Mouse (Mus musculus) heart, embryonic 14.5 days (tissue): ENCODE results near the gene Gli1. TPM values are rescaled to one million over a fixed set of nuclear protein-coding genes. Genes with fewer than 3 reads are reported as not detected.
"Not testable (repeated sequence)": the region's sequence is repeated elsewhere in the genome, so short reads cannot be mapped to it uniquely, and the experiment has no call there.

Source experiments
- ATAC-seq: fragments of 200-750 bp; cut with Nextera tagmentation; 2 replicates; pipeline ENCODE4 v1.8.0; 2017; ENCODE audit warnings: low read depth, moderate TSS enrichment; ENCODE audit not compliant: insufficient number of reproducible peaks, insufficient read depth, low FRiP score
- H3K27ac ChIP-seq, 2 experiments: fragments of 200-500 bp in 1 of 2; fragments of 300-500 bp in 1 of 2; sonication (generic) in 1 of 2; replicated peaks in 1 of 2; 2 replicates each; pipeline ENCODE4 v1.5.1; 2012 to 2014; ENCODE audit warnings: low read depth in 2 of 2, low read length in 2 of 2, control low read depth in 1 of 2, mild to moderate bottlenecking in 1 of 2, mixed read lengths in 1 of 2; ENCODE audit not compliant: control insufficient read depth in 1 of 2, insufficient read depth in 1 of 2
- H3K27me3 ChIP-seq: fragments of 300-500 bp; sonication (generic); 2 replicates; pipeline ENCODE4 v1.6.1; 2014; ENCODE audit warnings: mild to moderate bottlenecking, low read length, control low read depth; ENCODE audit not compliant: control insufficient read depth, insufficient read depth
- H3K36me3 ChIP-seq: fragments of 300-500 bp; sonication (generic); 2 replicates; pipeline ENCODE4 v1.6.1; 2014; ENCODE audit warnings: mild to moderate bottlenecking, control low read depth, low read length, mixed read lengths; ENCODE audit not compliant: control insufficient read depth, insufficient read depth
- H3K4me1 ChIP-seq, 2 experiments: fragments of 200-500 bp in 1 of 2; fragments of 300-500 bp in 1 of 2; sonication (generic) in 1 of 2; 2 replicates each; pipeline ENCODE4 v1.6.1; 2012 to 2014; ENCODE audit warnings: low read length in 2 of 2, control low read depth in 1 of 2, mixed read lengths in 1 of 2; ENCODE audit not compliant: control insufficient read depth in 2 of 2, insufficient read depth in 2 of 2
- H3K4me2 ChIP-seq: fragments of 300-500 bp; sonication (generic); 2 replicates; pipeline ENCODE4 v1.6.1; 2014; ENCODE audit warnings: mild to moderate bottlenecking, low read length
- H3K4me3 ChIP-seq, 2 experiments: fragments of 200-500 bp in 1 of 2; fragments of 300-500 bp in 1 of 2; sonication (generic) in 1 of 2; 2 replicates each; pipeline ENCODE4 v1.5.1; 2012 to 2014; ENCODE audit warnings: low read length in 2 of 2, mild to moderate bottlenecking in 2 of 2, control low read depth in 1 of 2, low read depth in 1 of 2, moderate library complexity in 1 of 2; ENCODE audit not compliant: control insufficient read depth in 1 of 2, insufficient read depth in 1 of 2
- H3K9ac ChIP-seq: fragments of 300-500 bp; sonication (generic); 2 replicates; pipeline ENCODE4 v1.6.1; 2014; ENCODE audit warnings: mild to moderate bottlenecking, low read length
- H3K9me3 ChIP-seq: fragments of 300-500 bp; sonication (generic); 2 replicates; pipeline ENCODE4 v1.6.1; 2016; ENCODE audit warnings: low read length, control low read depth; ENCODE audit not compliant: control insufficient read depth
- WGBS: fragments of 180-500 bp; shearing (Covaris S2); extraction: QIAGEN DNeasy Blood & Tissue Kit; methylation state at CpG from one replicate; pipeline ENCODE4 v1.1.7; 2014; 5-methylcytosine and 5-hydroxymethylcytosine counted together
- polyA plus RNA-seq: library from polyadenylated mRNA; unstranded; fragments of >200 nt; fragmentation: Nextera tagmentation; extraction: Ambion mirVana; gene quantifications from 2 replicates; pipeline ENCODE4 v1.2.1, GENCODE M21; 2014

Gene Gli1
- polyA plus RNA-seq, 1 experiment from 2014 or later: 0.36 TPM

- Histone ChIP-seq H3K4me3 (no peak overlapping the region), H3K9ac (no peak overlapping the region), H3K27ac (no peak overlapping the region), H3K4me2 (no peak overlapping the region), H3K27me3 (peaks cover 15% of the 10 kb centered on the region), H3K36me3 (no peaks in the 10 kb centered on the region), H3K9me3 (no peaks in the 10 kb centered on the region), H3K4me1 (no peaks in the 10 kb centered on the region)
- no peak; the same call in 1 of the 2 replicates for ATAC-seq
- WGBS: 78% methylated on average over 7 of the region's 7 CpGs
Measured at GRCm38 (mm10) chr10:127319969-127320368, 21.8 kb downstream of the Gli1 start.

DNA sequence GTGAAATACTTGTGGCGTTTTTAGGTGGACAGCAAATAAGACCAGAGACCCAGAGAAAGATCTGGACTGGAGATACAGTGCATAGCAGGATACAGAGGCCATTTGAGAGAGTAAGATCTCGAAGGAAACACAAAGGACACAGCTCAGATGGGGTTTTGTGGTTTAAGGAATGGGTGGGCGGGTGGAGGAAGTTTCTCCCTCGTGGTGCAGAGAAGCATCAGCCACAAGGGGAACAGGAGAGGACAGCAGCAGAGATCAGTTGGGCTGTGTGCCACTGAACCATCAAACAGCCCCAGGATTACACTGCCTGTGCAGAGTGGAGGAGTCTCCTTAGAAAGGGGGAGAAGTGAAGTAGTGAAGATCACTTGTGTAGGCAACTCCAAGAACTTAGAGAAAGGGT is 23.8 kb downstream of the Gli1 start:
- H3K4me2 ChIP-seq: no peak overlapping the region
- H3K27me3 ChIP-seq: no peaks in the 10 kb centered on the region; the same call in 1 of the 2 replicates
- no peak overlapping the region for H3K4me3 ChIP-seq
- H3K36me3 ChIP-seq: no peaks in the 10 kb centered on the region
- H3K9me3 ChIP-seq: no peaks in the 10 kb centered on the region
- no peaks in the 10 kb centered on the region for H3K4me1 ChIP-seq
- no peak overlapping the region for H3K27ac ChIP-seq
- WGBS: 38% methylated on average over 4 of the region's 4 CpGs
- ATAC-seq: no peak
- no peak overlapping the region for H3K9ac ChIP-seq

DNA sequence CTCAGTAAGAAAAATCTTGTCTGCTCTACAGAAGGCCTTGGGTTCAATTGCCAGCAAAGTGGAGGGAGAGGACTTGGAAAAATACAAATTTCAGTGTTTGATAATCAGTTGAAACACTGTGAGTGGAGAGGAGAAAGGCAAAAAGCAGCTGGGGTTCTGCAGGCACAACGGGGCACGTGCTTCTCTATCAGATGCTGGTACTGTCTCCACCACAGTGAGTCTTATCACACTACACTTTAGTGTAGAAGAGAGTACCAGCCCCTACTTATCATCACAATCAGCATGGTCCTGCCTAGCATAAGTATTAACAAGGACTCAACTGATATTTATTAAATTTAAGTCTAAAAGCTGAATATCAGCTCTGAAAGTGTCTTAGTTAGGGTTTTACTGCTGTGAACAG is 24.5 kb downstream of the Gli1 start:
- no peaks in the 10 kb centered on the region for H3K9me3 ChIP-seq
- no peaks in the 10 kb centered on the region for H3K4me1 ChIP-seq
- WGBS: 69% methylated on average over 2 of the region's 2 CpGs
- H3K4me3 ChIP-seq: no peak overlapping the region
- no peak overlapping the region for H3K9ac ChIP-seq
- no peak for ATAC-seq
- no peak overlapping the region for H3K4me2 ChIP-seq
- no peaks in the 10 kb centered on the region for H3K36me3 ChIP-seq
- H3K27me3 ChIP-seq: no peaks in the 10 kb centered on the region; the same call in 1 of the 2 replicates
- H3K27ac ChIP-seq: no peak overlapping the region

GRCm38 (mm10) chr10:127314950-127315349 is 26.8 kb downstream of the Gli1 start:
- not testable (repeated sequence) for H3K9me3 ChIP-seq, H3K27ac ChIP-seq, H3K4me3 ChIP-seq, H3K9ac ChIP-seq, H3K27me3 ChIP-seq, ATAC-seq, H3K4me1 ChIP-seq, H3K4me2 ChIP-seq, H3K36me3 ChIP-seq
- 66% methylated on average over 1 of the region's 1 CpGs for WGBS

GRCm38 (mm10) chr10:127313516-127313915 is 28.3 kb downstream of the Gli1 start:
- not testable (repeated sequence) for H3K4me2 ChIP-seq, H3K27ac ChIP-seq, H3K9ac ChIP-seq, H3K4me3 ChIP-seq, H3K27me3 ChIP-seq, H3K36me3 ChIP-seq, H3K9me3 ChIP-seq, H3K4me1 ChIP-seq, ATAC-seq
- 87% methylated on average over 5 of the region's 5 CpGs for WGBS

DNA sequence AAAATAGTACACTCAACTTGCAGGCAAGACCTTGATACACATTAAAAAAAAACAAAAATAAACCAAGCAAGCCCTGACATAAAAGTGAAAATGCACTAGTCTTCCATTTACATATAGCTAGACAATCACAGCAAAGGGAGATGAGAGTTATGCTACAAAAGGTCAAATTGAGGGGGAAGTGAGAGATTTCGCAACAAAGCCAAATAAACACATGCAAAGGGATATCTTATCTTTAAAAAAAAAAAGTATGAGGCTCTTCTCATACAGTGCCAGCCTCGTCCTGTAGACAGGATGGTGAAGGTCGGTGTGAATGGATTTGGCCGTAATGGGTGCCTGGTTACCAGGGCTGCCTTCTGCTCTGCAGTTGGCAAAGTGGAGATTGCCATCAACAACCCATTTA is 28.9 kb downstream of the Gli1 start:
- peaks cover 13% of the 10 kb centered on the region for H3K36me3 ChIP-seq
- no peaks in the 10 kb centered on the region for H3K9me3 ChIP-seq
- no peak overlapping the region for H3K9ac ChIP-seq
- 58% methylated on average over 4 of the region's 4 CpGs for WGBS
- no peak overlapping the region for H3K4me3 ChIP-seq
- H3K27ac ChIP-seq: no peak overlapping the region
- H3K4me1 ChIP-seq: peaks cover 2 to 7% of the 10 kb centered on the region in 2 experiments; a peak in 3 of 4 replicates
- no peak for ATAC-seq
- no peak overlapping the region for H3K4me2 ChIP-seq
- H3K27me3 ChIP-seq: no peaks in the 10 kb centered on the region

DNA sequence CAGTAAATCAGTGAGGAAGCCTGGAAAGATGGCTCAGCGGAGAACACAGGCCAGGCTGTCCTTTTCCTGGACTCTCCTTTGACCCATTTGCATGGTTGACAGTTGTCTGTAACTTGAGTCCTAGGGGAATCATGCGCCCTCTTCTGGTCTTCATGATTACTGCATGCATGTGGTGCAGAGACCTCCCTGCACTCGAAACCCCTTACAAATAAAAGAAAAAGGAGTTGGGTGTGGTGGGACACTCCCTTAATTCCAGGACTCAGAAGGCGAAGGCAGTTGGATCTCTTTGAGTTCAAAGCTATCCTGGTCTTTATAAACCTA is 29.5 kb downstream of the Gli1 start:
- Histone ChIP-seq H3K27ac (peak overlapping the region; percentile 70 to 79), H3K9ac (peak overlapping the region; percentile 82), H3K9me3 (no peaks in the 10 kb centered on the region), H3K36me3 (peaks cover 18% of the 10 kb centered on the region), H3K4me1 (peaks cover 2 to 7% of the 10 kb centered on the region in 2 experiments; a peak in 3 of 4 replicates), H3K27me3 (no peaks in the 10 kb centered on the region), H3K4me2 (peak overlapping the region; percentile 82), H3K4me3 (peak overlapping the region; percentile 74 to 90)
- 5% methylated on average over 4 of the region's 4 CpGs for WGBS
- peak; percentile 48; the same call in 1 of the 2 replicates for ATAC-seq
